Mouse (Mus musculus): ENCODE measurements at regions not wholly inside any gene's neighbourhood (a gene's known extent, or its start where the extent isn't known, plus 50 kb on each side); places are given as distances from the start of the nearest gene placed in this dataset.

DNA sequence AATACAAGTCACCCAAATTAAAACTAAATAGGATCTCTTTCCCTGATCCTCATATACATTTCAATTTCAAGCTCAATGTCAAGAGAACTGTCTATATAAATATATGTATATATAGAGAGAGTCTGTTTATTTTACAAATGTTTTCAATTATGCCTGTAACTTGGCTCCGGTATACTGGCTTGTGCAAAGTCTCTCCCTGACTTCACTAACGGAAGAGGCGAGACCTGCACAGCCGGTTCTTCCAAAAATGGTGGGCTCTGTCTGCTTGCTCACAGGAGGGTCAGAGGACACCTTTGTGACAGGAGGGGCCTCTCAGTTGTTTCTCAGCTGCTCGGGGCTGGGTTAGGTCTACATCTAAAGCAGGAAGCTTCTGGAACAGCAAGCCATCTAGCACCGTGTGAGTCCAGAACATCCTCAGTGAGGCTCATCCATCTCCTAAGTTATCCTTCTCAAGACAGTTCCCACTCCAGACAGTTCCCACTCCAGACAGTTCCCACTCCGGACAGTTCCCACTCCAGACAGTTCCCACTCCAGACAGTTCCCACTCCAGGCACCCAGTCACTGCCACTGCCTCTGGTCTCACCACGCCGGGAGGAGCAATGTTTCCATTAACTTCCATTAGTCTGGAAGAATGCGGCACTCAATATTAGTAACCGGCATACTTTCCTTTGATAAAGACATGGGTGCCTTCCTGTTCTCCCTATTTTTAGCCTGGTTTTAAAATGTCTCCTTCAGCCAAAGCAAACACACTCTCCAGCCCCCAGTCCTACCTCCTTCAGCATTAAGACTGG is 148.4 kb upstream of the Nfe2l3 start:
- ATAC-seq (ENCODE audit: low FRiP score, low read depth) (no peak), DNase-seq (ENCODE audit: low spot score) (no peak)
- Histone ChIP-seq H3K9ac (ENCODE audit: low read depth, low read length, severe bottlenecking) (no peak overlapping the region), H3K4me2 (replicated peaks; ENCODE audit: low read depth, low read length, severe bottlenecking) (no peak overlapping the region), H3K4me1 (ENCODE audit: control insufficient read depth, insufficient read depth, low read length) (peaks cover 27% of the 10 kb centered on the region), H3K9me3 (ENCODE audit: control insufficient read depth, low read length) (no peaks in the 10 kb centered on the region), H3K27ac (replicated peaks; ENCODE audit: low read depth, low read length) (peak overlapping the region; percentile 48; the same call in 1 of the 2 replicates), H3K27me3 (ENCODE audit: control insufficient read depth, insufficient read depth, low read length) (no peaks in the 10 kb centered on the region), H3K4me3 (replicated peaks; ENCODE audit: low read length) (no peak overlapping the region), H3K36me3 (ENCODE audit: control insufficient read depth, insufficient read depth, low read length) (no peaks in the 10 kb centered on the region)
- WGBS, result 47% methylated on average over 11 of the region's 11 CpGs
- TF ChIP-seq POLR2A (IDR thresholded peaks at IDR 0.05; ENCODE audit: borderline replicate concordance, extremely low read depth, insufficient read depth, insufficient read length), result no peak

DNA sequence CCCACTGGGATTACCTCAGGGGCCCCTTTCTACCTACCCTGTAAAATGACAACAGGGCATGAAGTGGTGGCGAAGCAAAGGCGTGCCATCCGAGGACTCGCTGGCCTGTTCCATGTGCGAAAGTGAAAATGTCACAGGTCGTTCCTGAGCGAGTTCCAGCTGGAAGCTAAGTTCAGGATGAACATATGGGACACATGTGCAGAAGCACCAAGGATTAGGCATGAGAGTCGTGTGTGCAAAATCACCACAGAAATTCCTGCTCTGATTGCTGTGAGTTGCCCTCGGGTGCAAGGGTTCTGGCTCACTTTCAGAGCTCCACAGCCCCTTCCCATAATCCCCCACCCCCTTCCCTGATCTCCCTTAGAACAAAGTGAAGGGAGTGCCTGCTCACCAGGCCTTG is 147.6 kb upstream of the Nfe2l3 start:
- Histone ChIP-seq H3K4me1 (ENCODE audit: control insufficient read depth, insufficient read depth, low read length) (peaks cover 27% of the 10 kb centered on the region), H3K9me3 (ENCODE audit: control insufficient read depth, low read length) (no peaks in the 10 kb centered on the region), H3K27ac (replicated peaks; ENCODE audit: low read depth, low read length) (peak overlapping the region; percentile 48; the same call in 1 of the 2 replicates), H3K4me3 (replicated peaks; ENCODE audit: low read length) (no peak overlapping the region), H3K36me3 (ENCODE audit: control insufficient read depth, insufficient read depth, low read length) (no peaks in the 10 kb centered on the region), H3K9ac (ENCODE audit: low read depth, low read length, severe bottlenecking) (no peak overlapping the region), H3K27me3 (ENCODE audit: control insufficient read depth, insufficient read depth, low read length) (no peaks in the 10 kb centered on the region), H3K4me2 (replicated peaks; ENCODE audit: low read depth, low read length, severe bottlenecking) (no peak overlapping the region)
- no peak for TF ChIP-seq POLR2A (IDR thresholded peaks at IDR 0.05; ENCODE audit: borderline replicate concordance, extremely low read depth, insufficient read depth, insufficient read length)
- DNase-seq (ENCODE audit: low spot score), result no peak
- 52% methylated on average over 9 of the region's 9 CpGs for WGBS
- no peak for ATAC-seq (ENCODE audit: low FRiP score, low read depth)

DNA sequence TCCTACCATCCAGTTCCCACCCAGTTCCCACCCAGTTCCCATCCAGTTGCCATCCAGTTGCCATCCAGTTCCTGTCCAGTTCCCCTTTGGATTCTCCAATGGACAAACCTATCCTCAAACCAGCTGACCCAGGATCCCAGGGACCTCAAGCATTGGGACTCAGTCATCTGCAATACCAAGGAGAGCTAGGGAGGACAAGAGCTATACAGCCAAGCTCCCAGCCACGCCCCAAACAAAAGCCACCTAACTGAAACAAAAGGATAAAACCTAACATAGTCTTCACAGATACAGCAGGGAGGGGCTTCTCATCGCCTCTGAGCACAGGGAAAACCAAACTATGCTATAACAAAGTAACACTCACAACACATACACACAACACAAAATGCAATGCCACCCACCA is 145.6 kb upstream of the Nfe2l3 start:
- no peaks in the 10 kb centered on the region for H3K9me3 ChIP-seq (ENCODE audit: control insufficient read depth, low read length)
- no peak overlapping the region for H3K27ac ChIP-seq (replicated peaks; ENCODE audit: low read depth, low read length)
- TF ChIP-seq POLR2A (IDR thresholded peaks at IDR 0.05; ENCODE audit: borderline replicate concordance, extremely low read depth, insufficient read depth, insufficient read length), result no peak
- no peak overlapping the region for H3K4me3 ChIP-seq (replicated peaks; ENCODE audit: low read length)
- WGBS, result 80% methylated on average over 2 of the region's 2 CpGs
- H3K4me1 ChIP-seq (ENCODE audit: control insufficient read depth, insufficient read depth, low read length), result peaks cover 27% of the 10 kb centered on the region
- no peaks in the 10 kb centered on the region for H3K27me3 ChIP-seq (ENCODE audit: control insufficient read depth, insufficient read depth, low read length)
- no peak overlapping the region for H3K9ac ChIP-seq (ENCODE audit: low read depth, low read length, severe bottlenecking)
- no peaks in the 10 kb centered on the region for H3K36me3 ChIP-seq (ENCODE audit: control insufficient read depth, insufficient read depth, low read length)
- H3K4me2 ChIP-seq (replicated peaks; ENCODE audit: low read depth, low read length, severe bottlenecking), result no peak overlapping the region
- ATAC-seq (ENCODE audit: low FRiP score, low read depth) (no peak), DNase-seq (ENCODE audit: low spot score) (no peak)

DNA sequence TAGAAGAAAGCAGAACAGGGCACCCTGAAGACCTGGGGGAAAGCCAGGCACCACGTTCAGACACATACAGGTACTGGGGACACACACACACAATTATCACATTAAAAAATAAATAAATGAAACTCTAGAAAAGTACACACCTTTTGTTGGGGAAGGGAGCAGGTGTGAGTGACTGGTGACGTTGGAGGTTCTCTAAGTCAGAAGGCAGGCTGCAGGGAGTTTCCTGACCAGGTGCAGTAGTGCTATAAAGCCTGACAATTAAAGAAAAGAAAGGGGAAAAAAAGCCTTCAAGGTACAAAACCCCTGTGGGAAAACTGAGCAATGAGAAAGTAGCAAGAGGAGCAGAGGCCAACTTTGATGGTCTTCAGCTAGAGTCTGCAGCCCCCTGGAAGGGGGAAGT is 145.1 kb upstream of the Nfe2l3 start:
- DNase-seq (ENCODE audit: low spot score), result no peak

DNA sequence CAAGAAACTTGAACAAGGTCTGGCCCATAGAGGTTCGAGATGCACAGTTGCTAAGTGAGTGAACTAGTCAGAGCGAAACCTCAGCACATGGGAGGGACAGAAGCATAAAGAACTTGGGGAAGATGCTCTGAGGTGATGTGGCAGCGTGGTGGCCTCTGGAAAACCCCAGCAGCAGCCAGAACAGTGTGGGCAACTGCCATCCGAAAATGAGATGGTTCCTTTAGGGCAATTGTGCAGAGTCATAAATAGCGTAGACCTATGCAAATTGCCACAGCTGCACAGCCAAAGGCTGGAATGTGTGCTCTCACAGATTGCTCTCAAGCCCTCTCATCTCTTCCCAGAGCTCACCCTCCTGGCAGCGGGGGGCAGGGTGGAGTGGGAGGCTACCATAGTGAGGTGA is 144.7 kb upstream of the Nfe2l3 start:
- no peaks in the 10 kb centered on the region for H3K27me3 ChIP-seq (ENCODE audit: control insufficient read depth, insufficient read depth, low read length)
- no peak overlapping the region for H3K9ac ChIP-seq (ENCODE audit: low read depth, low read length, severe bottlenecking)
- 48% methylated on average over 6 of the region's 6 CpGs for WGBS
- peaks cover 27% of the 10 kb centered on the region for H3K4me1 ChIP-seq (ENCODE audit: control insufficient read depth, insufficient read depth, low read length)
- no peaks in the 10 kb centered on the region for H3K9me3 ChIP-seq (ENCODE audit: control insufficient read depth, low read length)
- DNase-seq (ENCODE audit: low spot score), result no peak
- ATAC-seq (ENCODE audit: low FRiP score, low read depth), result no peak
- H3K36me3 ChIP-seq (ENCODE audit: control insufficient read depth, insufficient read depth, low read length), result no peaks in the 10 kb centered on the region
- no peak overlapping the region for H3K4me3 ChIP-seq (replicated peaks; ENCODE audit: low read length)
- TF ChIP-seq POLR2A (IDR thresholded peaks at IDR 0.05; ENCODE audit: borderline replicate concordance, extremely low read depth, insufficient read depth, insufficient read length), result no peak
- H3K4me2 ChIP-seq (replicated peaks; ENCODE audit: low read depth, low read length, severe bottlenecking), result no peak overlapping the region
- no peak overlapping the region for H3K27ac ChIP-seq (replicated peaks; ENCODE audit: low read depth, low read length)

More for the DNA sequence above, 145.1 kb upstream of the Nfe2l3 start:
- Histone ChIP-seq H3K9ac (ENCODE audit: low read depth, low read length, severe bottlenecking) (no peak overlapping the region), H3K4me2 (replicated peaks; ENCODE audit: low read depth, low read length, severe bottlenecking) (no peak overlapping the region), H3K36me3 (ENCODE audit: control insufficient read depth, insufficient read depth, low read length) (no peaks in the 10 kb centered on the region), H3K27ac (replicated peaks; ENCODE audit: low read depth, low read length) (no peak overlapping the region), H3K9me3 (ENCODE audit: control insufficient read depth, low read length) (no peaks in the 10 kb centered on the region), H3K4me1 (ENCODE audit: control insufficient read depth, insufficient read depth, low read length) (peaks cover 27% of the 10 kb centered on the region), H3K4me3 (replicated peaks; ENCODE audit: low read length) (no peak overlapping the region), H3K27me3 (ENCODE audit: control insufficient read depth, insufficient read depth, low read length) (no peaks in the 10 kb centered on the region)
- no peak for TF ChIP-seq POLR2A (IDR thresholded peaks at IDR 0.05; ENCODE audit: borderline replicate concordance, extremely low read depth, insufficient read depth, insufficient read length)
- 31% methylated on average over 2 of the region's 2 CpGs for WGBS
- no peak for ATAC-seq (ENCODE audit: low FRiP score, low read depth)

Data from limb, embryonic 14.5 days (tissue).